Mouse (Mus musculus): ENCODE measurements around the gene Ppp1r12a.

Ppp1r12a gene

DNA sequence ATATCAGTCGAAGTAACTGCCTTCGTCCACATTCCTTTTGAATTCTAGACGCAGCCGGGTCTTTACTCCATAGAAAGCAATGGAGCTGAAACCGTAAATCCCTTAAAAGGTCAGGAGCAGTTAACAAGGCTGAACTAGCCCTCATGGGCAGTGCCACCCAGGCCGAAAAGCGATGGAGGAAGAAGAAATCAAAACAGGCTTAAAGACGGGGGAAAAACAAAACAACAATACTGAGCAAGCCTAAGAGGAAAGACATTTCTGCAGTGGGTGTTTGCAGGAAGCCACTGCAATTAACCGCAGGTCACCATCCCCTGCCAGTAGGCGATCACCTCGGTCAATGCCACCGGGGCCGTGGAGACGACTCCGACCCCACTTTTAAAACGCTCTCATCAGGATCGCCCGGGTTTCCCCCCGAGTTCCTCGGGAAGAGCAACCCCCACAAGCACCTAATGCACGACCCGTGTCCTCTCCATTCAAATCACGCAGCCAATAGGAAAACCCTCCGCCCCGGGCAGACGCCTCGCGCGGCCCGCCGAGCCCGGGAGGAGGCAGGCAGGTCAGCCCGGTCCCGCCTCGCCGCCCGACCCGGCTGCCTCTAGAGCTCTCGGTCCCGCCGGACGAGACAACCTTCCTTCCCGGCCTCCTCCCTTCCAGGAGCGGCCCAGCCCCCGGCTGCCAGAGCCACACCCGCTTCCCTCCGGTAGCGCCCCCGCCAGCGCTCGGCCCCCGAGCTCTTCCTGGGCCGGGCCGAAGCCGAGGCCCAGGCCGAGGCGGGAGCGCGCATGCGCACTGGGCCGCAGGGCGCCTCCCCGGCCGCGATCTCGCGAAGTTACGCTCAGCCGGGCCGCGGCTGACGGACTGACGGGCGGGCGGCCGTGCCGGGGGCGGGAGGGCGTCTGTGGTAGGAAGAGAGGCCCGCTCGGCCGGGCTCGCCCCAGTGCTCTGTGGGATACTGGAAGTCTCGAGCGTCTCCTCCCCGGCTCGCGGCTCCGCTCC is at the start of gene Ppp1r12a:
TSS of gene Ppp1r12a (plus strand) at position 933 of the 996 bp plus-strand sequence.
- DNase-seq, result peak; percentile 96

DNA sequence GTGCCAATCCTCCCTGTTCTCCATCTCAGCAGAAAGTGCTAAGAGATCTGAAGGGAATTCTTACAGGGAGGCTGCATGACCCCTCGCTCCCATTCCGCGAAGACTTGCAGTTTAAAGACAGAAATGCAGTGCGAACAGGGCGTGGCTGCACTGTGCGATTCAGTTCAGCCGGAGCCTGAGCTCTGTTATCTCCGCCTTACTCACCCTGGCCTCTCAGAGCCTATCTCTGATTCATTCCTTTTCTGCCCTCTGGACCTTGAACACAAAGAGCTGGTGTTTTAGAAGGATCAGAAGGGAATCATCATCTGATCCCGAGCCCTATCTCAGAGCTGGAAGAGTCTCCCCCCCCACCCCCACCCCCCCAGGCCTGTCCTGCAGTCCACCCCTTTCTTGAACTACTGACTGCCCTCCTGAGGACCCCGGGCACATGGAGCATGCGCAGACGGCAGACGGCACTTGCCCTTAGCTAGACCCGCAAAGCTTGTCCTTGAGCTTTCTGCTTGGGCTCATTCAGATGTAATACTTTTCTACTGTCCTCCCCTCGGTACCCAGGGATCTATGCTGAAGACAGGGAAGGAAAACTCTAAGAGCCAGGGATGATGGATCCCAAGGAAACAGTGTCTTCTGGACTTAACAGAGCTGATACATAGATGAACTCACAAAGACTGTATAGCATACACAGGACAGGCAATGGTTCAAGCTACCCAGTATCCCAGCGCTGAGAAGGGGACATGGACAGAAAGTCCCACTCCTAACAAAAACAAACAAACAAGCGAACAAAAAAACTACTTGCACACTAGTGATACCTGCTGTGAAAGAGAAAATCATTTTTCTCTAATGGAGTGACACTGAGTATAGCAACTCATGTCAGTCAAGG is 48.4 kb upstream of the Ppp1r12a start:
- DNase-seq, result peak; percentile 51

DNA sequence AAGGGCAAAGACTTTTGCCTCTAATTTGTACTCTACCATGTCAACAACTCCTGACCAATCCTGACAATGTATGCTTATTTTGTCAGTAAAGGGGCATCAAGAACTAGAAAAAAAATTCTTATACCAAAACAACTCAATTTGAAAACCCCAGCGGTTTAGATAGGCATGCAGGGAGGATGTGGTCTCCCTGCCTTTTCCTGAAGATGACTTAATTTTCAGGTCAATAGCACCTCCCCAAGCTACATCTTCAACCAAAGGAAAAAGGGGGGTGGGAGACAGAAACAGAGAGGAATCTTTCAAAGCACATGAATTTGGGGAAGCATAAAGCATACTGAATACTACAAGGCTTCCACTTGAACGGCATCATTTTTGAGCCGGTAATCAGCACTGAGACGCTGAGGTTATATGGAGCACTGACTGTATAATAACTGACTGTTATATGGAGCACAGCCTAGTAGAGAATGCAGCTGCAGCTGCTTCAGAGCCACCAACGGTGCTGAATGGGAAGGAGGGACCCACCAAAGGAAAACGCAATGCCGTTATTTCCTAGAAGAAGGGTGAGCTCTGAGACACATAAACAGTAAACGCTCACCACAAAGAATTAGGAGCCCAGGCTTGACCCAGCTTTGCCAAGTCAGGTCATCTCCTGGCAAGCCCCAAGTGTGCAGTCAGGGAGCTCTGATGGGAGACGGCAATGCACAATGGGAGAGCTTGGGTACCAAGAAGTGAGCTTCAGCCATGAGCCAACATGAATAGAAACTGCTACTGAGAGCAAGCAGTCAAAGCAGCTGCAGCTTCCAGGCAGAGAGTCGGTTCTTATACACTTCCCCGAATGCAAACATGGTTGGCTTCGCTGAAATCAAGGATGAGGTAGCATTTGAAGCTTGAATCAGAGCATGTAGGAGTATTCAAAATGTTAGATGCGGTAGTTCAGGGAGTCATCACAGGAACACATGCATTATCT is 43.5 kb upstream of the Ppp1r12a start:
- no peak for DNase-seq

DNA sequence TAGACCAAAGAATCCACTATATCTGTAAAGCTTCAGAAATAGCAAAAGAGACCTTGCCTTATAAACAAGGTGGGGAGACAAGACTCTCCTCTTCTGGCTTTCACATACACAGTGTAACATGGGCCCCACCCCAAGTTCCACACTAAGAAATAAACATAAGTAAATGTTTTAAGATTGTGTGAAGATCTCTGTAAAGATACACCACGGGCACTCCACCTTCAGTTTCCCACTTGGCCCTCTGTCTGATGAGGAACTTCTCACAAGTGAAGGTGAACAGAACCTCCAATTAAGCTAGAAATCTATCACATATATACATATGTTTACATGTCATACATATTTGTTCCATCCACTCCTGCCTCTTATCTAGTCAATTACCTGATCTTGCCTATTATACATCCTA is 42.6 kb upstream of the Ppp1r12a start:
- no peak for DNase-seq

DNA sequence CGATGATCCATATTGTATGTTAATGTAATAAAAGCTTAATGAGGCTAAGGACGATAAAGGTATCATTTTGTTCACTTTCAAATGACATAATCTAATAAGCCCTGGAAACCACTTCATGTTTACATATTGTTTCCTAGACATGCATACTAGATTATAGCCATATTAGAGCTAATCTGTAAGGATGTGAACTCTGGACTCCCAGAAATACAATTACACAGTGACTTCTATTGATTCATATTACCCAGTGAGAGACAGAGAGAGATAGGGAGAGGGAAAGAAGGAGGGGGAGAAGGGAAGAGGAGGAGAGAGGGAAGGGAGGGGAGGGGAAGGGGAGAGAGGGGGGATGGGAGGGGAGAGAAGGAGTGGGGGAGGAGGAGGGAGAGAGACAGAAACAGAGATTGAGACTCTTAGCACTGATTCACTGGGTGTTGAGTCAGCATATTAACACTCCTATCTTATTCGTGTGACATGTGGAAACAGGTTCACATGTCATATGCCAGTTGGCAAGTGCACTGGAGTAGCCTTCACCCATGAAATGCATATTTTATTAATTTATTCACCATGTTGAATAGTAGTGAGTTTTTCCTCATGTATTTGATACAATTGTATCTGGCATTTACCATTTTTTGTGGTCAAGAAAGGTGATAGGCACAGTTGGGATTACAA is 36.9 kb upstream of the Ppp1r12a start:
- no peak for DNase-seq

DNA sequence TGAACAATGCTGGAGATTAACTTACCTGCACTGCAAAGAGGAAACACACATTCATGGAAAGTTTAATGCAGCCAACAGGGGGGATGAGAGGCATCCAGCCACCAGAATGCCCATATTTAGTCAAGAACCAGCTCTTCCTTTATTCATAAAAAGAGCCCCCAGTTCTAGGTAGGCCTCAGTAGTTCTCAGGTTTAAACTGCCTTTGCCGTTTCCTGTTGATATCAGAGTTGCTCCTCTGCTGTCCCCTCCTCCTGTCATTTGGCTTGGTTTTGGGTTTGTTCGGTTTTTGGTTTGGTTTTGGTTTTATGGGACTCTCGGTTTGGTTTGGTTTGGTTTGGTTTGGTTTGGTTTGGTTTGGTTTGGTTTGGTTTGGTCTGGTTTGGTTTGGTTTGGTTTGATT is 32.8 kb upstream of the Ppp1r12a start:
- no peak for DNase-seq

DNA sequence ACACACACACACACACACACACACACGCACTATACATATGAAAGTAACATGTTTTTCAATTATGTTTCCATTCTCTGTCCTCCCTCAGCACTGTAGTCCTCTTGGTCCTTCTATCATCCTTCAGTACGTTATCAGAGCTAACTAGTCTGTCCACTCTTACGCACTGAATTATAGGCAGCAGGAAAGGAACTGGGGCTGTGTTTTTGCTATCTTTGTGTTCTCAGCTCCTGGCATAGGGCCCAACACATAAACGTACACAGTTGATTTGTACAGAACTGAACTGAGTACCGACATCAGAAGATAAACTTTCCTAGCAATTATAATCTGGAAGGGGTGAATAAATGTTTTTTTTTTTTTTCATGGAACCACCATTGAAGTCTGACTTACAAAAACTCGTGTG is 30.1 kb upstream of the Ppp1r12a start:
- DNase-seq, result no peak

DNA sequence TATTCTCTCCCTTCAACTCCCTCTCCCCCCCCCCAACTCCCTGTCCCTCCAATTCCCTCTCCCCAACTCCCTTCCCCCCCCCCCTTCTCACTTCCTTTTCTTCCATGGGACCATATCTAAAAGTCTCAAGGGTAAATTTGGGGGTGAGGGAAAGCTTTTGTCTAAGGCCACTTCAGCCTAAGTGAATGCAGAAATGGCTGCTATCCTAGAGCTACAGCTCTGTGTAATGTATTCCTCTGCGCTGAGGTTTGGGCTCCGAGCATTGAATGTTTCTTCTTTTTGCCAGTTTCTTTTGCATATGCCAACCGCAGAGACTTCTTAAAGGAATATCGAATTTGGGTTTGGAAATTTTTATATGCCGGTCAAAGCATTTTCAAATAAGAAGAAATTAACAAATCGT is 28.7 kb upstream of the Ppp1r12a start:
- no peak for DNase-seq

DNA sequence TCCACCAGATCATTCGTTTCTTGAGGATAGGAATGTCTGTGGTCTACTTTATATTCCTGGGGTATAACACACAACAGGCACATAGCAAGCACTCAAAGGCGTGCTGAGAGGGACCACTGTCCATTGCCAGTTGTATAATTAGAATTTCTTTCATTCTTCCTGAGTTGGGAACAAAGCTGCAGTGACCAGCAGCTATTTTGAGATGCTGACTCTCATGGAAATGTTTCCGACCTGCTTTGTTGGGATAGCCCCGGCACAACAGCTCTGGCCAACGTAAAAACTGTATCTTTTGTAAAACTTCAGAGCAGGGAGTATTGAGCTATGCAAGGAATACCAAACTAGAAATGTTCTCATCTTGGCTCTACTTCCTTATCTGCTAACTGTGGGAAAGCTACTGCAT is 28.2 kb upstream of the Ppp1r12a start:
- DNase-seq, result no peak

DNA sequence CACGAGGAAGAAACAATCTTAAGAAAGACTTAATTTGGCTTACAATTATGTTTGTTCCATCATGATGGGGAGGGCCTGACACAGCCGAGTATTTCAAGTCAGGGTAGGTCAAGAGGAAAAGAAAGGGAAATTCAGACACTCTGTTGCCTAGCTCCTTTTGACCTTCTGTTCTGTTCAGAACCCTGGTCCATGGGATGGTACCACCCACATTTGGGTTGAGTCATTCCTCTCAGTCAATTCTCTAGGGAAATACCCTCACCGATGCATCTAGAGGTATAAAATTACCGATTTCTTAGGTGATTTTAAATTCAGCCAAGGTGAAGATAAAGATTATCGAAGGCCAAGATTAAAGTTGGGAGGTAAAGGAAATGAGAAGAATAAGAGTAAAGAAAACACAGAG is 23.6 kb upstream of the Ppp1r12a start:
- DNase-seq, result no peak

DNA sequence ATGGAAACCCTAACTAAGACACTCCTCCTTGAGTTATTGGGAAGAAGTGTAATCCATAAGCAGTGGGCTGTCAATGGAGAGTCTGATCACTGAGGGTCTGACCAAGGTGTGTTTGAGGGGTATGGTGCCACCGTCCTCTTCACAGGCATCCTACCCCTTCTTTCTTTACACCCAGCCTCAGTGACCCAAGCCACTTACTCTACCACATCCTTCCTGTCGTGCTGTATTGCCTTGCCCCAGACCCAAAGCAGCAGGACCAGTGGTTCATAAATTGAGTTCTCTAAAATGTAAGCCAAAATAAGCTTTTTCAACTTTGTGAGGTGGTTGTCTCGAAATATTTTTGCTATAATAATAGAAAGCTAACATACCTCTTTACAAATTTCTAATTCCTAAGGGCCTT is 22.2 kb upstream of the Ppp1r12a start:
- no peak for DNase-seq

DNA sequence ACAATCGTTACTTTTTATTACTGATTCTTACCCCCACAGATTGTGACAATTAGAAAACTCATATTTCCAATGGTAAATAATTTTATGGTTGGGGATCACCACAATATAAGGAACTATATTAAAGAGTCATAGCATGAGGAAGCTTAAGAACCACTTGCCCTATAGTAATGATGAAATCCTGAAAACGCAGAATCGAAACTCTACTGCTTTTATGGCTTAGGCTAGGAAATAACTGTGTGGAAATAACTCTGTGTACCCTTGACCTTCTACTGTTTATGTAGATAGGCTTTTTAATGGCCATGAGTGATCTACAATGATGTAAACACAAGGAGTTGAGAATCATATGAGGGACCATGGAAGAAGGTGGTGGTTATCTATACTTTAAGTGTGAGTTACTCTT is 21.3 kb upstream of the Ppp1r12a start:
- no peak for DNase-seq

DNA sequence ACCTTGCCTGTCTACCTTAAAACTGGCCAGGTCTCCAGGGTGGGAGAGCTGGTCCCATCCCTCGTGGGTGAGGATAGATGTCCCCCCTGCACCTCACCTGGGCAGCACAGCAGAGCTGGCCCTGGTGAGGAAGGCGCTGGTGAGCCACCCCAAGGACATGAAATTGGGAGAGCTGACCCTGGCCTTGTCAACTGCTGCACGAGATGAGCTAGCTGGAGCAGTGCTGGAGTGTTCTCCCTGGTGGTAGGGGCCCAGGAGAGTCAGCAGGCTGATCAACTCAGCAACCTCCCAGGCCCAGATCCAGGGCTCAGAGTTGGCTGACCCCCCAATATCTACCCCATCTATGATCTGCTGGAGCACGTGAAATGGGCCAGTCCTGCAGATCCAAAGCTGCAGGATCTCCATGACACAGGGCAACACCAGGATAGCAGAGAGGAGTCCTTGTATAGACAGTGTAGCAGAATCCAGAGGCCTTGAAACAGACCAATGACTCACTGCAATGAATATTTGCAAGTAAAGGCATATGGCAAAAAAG is 17.9 kb upstream of the Ppp1r12a start:
- DNase-seq, result no peak

DNA sequence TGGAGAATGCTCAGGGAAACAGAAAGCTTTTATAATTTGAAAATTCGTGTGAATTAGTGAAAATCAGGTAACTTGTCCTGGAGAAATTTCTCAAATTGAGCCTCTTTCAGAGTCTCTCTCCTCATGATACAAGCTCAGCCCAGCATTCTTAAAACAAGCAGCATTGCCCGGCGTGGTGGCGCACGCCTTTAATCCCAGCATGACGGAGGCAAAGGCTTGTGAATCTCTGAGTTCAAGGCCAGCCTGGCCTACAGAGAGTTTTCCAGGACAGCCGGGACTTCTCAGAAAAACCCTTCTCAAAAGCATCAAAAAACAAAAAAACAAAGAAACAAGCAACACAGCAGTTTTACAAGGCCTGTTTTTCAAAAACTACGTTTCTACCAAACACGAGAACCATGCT is 16.3 kb upstream of the Ppp1r12a start:
- DNase-seq, result no peak

DNA sequence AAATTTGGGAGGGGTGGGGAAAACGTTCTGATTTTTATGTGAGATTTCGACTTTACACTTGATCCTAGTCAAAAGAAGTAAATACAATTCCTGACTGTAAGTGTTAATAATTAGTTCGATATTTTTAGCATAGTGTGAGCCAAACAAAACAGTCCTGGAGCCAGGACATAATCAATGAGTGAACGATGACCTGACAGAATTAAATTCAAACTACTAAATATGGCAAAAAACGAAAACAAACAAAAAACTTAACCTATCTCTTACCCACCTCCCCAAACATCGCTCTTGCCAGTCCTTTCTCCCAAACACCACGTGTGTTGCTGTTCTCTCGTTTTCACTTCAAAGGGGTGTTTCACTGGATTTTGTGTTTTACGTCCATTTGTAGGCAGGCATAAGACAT is 15.0 kb upstream of the Ppp1r12a start:
- DNase-seq, result no peak

DNA sequence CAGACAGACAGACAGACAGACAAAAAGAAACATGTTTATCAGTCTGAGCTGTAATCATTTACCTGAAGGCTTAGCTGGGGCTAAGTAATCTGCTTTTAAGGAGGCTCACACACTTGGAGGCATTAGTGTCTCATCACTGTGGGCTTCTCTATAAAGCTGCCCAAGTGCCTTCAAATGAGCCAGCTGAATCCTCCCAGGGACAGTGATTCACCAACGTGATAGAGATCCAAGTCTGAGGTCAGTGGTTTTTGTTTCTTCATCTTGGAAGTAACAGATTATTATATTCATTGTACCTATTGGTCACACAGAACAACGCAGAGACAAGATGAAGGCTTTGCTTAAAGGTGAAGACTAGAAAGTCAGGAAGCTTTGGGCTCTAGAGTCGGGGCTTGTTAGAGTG is 8.7 kb upstream of the Ppp1r12a start:
- no peak for DNase-seq

DNA sequence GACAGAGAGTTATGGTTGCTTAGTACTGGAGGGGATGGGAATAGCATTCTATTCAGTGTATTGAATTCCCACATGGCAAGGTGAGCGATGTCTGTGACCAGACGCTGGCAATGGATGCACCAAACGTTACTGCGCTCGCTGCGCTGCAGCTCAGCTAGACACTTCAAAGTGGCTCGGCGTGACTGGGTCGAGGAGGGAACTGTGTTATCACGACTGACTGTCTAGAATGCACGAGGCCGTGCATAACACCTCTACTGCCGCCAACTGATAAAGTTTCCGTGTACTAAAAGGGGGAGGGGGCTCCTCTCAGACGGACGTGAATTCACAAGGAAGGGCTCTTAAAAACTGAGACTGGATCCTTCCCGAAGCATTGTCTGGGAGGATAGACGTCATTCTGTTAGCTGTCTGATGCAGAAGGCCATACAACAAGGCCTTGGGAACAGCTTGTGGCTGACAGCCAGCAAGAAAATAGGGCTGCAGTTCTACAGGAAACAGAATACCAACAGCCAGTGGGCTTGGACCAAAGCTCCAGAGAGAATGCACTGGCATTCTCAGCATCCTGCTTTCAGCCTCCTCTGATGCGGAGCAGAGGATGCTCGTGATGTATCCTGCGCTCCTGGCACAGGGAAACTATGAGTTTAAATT is 6.8 kb upstream of the Ppp1r12a start:
- DNase-seq, result no peak

DNA sequence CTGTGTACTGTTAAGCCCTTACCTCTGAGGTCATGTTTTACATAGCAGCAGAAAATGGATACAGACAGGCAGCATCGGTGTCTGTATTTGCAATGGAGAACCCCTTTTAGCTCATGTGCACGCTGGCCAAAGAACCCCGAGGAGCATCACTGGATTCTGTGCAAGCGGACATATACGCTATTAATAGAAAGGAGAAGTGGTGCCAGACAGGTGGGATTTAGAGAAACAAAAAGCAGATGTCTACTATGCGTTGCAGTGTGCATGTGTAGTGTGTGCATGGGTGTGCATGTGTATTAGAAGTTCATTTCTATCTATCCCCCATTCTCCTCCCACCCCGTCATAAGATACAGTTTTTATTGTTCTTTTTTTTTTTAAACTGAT is 6.3 kb upstream of the Ppp1r12a start:
- DNase-seq, result no peak

DNA sequence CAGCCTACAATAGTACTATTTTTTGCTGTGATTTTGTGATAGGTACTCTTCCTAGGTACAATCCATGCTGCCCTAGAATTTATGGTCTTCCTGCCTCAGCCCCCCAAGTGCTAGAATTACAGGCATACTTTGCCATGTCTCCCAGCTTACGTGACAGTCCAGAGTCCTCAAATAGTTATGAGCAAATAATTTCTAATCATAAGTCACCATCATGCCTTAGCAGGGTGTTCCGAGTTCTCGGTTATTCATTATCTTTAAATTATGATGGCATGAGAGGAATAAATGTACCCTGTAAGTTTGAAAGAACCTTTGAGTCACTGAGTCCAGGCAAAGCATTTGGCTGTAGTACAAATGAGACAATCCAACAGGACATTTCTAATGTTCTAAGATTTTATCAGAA is 5.9 kb upstream of the Ppp1r12a start:
- no peak for DNase-seq

DNA sequence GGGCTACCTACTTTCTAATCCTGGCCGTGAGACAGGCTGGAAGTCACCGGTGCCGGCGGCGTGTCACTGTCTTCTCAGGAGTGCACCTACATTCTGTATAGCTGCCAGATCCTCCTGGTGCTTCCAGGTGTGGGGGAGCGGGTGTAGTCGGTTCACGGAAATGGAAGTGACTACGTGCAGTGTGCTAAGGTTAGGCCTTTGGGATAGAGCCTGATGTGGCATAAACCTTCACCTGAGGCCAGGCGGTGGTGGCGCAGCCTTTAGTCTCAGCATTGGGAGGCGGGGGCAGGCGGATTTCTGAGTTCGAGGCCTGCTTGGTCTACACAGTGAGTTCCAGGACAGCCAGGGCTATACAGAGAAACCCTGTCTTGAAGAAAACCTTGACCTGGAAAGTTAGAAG is 3.0 kb upstream of the Ppp1r12a start:
- DNase-seq, result no peak
